Mouse (Mus musculus) activated CD4-positive, CD25-positive, alpha-beta regulatory T cell, adult 4 months (primary cell): ENCODE results near the gene Tab2. TPM values are rescaled to one million over a fixed set of nuclear protein-coding genes. Genes with fewer than 3 reads are reported as not detected.

Source experiments
- ATAC-seq: one replicate; pipeline ENCODE4 v1.8.0; 2017
- polyA plus RNA-seq, 2 experiments: library from polyadenylated mRNA; unstranded; fragments of 100-300 nt; shearing (Covaris generic); gene quantifications; one replicate each; pipeline ENCODE4 v1.2.1; 2017

The Tab2 gene
- polyA plus RNA-seq, 2 experiments from 2014 or later: 31.7 to 38.9 TPM

DNA sequence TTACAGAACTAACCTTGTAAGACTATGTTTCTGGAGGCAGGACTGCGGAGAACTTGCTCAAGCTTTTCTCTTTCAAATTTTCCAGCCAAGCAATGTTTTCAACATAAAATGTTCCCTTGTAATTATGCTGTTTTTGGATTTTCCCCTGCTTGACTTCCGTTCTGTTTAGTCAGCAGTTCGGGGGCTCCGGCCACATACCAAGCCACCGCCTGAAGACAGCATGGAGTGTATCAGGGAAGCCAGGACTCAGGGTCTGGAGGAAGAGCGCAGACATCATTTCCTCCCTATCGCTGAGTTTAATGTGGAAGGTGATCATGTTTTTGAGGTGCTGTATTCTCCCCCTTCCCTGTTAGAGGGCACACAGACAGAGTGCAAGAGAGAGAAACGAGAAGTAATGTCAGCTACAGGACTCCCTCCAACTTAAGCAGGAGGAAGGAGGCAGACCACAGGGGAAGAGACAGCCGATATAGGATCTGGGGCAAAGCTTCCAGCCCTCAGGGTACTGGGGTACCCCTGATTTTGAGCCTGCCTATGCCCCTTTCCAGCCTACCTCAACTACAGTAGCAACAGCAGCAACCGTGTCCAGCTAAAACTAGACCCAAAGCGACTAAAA, 67.7 kb downstream of the Tab2 start:
- no peak for ATAC-seq

DNA sequence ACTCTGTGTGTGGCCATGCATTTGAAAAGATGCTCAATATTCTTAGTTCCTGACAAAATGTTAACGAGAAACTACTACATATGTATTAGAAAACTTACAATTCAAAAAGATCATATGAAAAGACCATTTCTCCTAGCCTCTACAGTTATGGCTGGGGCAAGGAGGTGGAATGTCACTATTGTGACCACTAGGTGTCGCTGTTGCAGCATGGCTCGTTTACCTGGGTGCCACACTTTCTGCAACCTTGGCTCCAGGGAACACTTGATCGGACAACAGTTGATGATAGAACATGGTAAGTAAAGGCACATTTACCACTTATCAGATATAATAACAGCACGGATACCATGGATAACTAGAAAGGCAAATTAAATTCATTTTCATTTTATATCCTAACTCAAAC, 72.5 kb downstream of the Tab2 start:
- peak; percentile 68 for ATAC-seq

DNA sequence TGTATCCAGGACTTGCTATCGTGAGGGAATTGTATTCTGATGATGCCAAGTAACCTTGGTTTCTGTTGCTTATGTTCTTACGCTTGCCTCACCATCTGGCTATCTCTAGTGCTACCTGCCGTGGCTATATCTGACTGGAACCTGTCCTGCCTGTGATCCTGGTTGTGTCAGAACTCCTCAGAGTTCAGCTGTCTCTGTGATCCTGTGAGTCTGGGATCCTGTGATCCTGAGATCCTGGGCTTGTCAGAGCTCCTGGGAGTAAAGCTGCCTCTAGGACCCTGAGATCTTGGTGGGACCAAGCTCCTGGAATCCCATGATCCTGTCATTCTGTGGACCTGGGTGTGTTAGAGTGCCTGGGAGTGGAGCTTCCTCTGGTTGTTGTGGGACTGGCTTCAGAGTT, 74.1 kb downstream of the Tab2 start:
- ATAC-seq: no peak

DNA sequence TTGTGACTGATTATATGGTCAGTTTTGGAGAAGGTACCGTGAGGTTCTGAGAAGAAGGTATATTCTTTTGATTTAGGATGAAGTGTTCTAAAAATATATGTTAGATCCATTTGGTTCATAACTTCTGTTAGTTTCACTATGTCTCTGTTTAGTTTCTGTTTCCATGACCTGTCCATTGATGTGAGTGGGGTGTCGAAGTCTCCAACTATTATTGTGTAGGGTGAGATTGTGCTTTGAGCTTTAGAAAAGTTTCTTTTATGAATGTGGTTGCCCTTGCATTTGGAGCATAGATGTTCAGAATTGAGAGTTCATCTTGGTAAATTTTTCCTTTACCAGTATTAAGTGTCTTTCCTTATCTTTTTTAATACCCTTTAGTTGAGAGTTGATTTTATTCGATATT, 75.7 kb downstream of the Tab2 start:
- ATAC-seq: peak; percentile 49

DNA sequence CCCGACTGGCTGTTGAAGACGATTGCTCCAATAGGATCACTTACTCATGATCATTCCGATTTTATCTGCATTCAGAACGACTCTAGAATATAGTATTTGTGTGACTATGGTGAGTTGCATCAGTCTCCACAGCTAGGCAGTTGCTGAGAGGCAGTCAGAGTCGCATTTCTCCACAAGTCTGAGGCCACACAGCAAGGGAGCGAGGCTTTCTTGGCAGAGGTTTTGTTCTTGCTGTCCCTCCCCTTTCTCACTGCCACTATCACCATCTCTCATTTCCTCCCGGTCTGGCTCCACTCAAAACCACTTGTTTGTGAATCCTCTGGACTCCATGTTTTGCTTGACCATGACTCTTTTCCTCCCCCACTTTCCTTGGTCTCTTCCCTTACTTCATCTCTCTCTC, 81.8 kb downstream of the Tab2 start:
- no peak for ATAC-seq

DNA sequence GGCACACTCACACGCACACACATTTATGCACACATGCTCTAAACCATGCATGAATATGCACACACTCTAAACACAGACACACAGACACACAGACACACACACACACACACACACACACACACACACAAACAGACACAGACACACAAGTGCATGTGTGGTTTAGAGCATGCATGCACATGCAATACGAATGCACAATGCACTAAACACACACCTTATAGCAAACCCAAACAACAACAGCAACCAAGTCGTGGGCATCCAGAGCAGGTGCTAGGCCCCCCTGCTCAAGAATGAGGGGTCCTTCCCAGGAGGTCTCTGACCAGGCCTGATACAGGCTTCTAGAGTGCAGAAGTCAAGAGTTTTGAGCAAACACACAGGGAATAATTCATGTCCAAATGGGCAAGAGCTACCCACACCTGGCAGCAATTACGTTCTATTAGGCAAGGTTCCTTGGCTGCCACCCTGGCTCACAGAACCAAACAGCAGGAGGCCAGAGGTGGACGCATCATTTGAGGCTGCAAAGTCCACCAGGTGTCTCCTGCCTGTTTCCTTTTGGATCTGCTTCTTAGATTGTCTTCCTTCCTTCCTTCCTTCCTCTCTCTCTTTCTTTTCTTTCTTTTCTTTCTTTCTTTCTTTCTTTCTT, 84.5 kb downstream of the Tab2 start:
- ATAC-seq: no peak

DNA sequence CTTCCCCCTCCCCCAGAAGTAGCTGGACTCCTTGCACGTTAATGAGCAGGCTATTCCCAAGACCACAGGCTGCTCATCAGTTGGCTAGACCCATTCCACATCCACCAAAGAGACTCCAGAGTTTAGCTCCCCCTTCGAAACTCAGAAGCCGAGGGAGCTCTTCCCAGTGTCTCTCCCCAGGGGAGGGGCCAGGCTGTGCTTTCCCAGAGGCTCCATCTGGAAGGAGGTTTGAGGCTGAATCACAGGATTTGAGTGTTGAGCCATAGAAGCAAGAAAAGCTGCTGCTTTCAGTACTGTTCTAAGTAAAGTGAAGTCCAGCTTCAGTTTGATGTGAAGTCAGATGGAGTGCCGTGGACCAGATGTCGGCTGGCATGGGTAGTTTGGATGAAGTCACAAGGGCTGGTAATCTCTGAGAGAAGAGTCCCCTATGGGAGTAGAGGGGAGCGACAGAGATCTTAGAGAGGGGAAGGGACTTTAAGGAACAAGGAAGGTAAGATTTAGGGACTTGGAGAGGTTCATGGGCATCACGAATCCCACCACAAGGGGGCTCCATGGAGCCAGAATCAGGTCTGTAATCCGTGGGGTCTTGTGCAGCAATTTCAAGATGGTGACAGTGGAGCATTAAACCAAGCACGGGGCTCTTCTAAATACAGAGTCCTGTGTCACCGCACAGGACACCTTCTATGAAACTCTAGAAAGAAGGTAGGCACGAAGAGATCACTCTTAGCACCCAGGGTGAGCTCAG, 85.3 kb downstream of the Tab2 start:
- no peak for ATAC-seq

DNA sequence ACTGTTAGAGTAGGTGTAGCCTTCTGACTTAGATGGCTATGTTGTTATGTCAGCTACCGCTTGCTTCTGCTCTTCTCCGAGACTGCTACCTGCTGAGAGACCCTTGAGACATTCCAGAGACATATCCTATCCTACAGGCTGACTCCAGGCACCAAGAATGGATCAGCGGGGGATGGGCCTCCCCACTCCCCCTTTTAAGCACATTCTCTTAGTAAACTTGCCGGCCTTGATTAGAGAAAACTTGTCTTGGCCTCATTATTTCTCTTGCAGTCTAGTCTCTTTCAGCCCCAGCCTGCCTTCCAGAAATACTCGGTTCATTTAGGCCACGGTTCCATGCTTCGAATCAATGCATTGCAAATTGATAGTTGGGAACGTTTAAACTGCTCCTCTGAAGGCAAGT, 86.3 kb downstream of the Tab2 start:
- ATAC-seq: no peak

DNA sequence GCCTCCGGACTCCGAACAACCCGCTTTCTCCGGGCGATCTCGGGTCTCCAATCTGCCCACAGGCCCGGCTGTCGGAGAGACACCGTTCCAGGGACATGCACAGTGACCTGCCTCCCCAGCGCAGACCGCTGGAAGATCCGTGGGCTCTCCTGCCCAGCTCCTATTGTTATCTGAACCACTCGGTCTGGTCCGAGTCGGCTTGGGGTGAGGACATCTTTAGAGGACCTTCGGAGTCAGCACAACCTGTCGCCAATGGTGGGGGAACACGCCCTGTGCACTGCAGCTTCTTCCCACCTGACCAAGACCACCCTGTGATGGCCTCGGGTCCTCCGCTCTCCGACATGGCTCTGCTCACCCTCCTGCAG, 88.4 kb downstream of the Tab2 start:
- no peak for ATAC-seq

DNA sequence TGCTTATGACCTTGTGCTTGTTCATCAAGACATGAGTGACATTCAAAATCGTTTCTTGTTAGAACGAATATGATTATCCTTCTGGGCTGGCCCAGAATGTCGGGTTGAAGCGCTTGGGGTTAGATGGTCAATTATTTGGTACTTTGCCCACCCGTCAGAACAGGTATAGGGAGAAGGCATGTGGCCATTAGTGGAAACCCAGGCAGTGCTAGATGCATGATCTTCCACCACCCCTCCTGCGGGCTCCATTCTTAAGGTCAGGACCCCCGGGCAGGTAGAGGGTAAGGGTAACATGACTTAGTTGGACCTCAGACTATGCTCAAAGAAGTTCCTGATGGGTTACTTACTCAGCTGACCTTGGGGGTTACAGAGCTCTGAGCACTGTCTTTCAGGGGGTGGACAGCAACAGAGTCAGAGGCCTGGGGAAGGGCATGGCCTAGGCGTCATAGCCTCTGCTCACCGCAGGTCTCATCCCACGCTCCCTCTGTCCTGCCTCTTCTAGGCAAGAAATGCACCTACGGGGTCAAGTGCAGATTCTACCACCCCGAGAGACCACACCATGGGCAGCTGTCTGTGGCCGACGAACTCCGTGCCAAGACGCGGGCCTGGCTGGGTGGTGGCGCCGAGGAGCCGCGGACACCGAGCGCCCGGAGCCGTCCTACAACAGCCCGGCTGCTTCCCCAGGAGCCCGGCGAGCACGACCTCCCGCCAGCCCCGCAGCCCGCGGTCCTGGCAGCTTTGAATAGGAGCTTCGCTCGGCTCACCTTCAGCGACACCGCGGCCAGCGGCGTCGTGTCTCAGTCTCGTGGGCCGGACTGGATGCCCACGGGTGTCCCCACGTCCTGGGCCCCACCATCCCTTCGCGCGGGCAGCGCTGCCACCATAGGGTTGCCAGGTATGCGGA, 89.0 kb downstream of the Tab2 start:
- ATAC-seq: no peak

DNA sequence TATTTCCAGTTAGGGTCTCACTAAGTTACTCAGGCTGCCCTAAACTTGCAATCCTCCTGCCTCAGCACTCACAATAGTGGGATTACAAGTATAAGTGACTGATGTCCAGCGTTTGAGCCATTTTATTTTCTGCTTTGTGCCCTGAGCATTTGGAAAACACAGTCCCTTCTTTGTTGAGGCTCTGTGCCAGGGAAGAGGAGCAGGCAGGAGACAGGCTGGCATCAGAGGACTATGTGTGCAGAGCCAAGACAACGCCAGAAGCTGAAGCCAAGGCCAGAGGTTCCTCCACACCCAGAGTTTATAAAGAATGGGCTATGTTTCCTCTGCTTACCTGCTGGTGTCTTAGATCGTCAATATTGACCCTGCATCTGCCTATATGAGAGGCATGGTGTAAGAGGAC, 91.2 kb downstream of the Tab2 start:
- ATAC-seq: no peak

DNA sequence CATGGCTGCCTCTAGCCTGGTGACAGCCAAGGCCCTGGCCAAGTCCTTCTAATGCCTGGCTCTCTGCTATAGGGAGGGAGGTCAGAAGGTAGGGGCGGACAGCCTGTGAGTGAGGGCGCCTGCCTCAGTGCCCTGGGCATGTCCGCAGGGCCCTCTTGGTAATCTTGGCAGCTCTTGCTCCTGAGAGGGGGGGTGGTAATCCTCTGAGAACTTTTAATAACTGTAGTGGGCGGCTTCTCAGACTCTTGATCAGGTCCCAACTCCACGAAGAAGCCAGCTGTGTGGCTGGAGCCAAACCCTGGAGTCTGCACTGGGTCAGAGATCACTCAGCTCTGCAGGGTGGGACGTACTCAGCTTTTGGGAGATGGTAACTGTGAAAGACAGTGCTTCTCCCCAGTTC, 91.8 kb downstream of the Tab2 start:
- ATAC-seq: no peak

DNA sequence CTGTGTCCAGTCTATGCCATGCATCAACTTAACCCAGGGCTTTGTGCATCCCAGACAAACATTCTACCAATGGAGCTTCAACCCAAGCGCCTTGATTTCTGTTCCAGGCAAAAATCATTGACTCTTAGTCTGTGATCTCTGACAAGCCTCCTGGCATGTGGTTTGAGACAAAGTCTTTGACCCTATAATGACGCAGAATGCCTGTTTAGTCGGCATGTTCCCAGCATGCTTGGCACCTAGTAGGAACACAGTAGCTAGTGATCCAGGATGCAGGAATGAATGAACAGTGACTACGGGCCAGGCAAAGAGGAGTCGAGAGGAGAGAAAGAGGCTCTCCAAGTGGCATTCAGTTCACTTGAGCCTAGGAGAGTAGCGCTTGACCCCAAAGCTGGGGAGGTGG, 92.6 kb downstream of the Tab2 start:
- no peak for ATAC-seq

DNA sequence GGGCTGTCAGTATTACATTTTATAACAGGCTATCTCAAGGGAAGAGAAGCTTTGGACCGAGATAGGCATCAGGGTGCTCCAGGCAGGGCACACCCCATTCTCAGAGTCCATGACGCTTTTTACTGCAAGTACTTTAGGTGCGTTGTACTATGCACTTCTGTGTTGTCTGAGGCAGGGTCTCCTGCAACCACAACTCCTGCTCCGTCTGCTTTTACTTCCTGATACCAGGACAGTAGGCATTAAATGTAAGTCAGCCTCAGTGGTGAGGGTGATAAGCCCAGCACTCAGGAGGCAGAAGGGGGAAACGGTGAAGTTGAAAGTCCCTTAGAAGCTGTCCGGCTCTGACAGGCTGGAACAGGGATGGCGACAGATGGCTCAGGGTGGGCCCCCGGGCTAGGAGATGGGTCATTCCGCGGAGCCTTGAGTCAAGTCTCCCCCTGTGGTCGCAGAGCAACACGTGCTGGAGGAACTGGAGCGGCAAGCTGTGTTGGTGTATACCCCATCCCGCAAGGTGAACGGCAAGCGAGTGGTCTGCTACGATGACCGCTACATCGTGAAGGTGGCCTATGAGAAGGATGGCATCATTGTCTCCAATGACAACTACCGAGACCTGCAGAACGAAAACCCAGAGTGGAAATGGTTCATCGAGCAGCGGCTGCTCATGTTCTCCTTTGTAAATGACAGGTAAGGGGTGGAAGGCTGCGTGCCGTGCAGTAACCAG, 93.9 kb downstream of the Tab2 start:
- no peak for ATAC-seq

DNA sequence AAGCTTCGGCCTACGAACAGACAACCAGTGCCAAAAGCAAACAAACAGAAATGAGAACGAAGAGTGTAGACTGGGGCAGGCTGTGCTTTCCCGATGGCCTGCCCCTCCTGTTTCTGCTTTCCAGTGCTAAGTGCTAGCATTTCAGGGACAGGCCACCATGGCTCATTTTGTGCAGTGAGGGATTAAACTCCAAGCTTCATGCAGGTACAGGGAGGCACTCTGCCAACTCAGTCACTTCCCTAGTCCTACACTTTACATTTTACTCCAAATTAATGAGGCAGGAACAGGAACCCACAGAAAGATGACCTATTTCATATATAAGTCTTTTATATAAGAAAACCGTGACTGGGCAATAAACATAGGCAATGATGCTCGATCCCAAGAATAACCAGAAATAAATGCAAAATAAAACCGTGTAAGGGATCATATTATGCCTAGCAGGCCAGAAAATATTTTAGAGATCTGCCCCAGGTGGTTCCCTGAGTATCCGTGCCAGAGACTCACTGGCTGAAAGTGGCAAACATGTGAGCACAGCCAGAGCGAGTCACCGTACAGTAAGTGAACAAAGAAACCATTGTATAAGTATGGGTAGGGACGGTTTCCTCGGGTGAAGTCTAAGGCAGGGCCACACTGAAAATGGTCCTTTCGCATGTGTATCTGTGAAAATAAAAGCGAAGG, 94.6 kb downstream of the Tab2 start:
- no peak for ATAC-seq

DNA sequence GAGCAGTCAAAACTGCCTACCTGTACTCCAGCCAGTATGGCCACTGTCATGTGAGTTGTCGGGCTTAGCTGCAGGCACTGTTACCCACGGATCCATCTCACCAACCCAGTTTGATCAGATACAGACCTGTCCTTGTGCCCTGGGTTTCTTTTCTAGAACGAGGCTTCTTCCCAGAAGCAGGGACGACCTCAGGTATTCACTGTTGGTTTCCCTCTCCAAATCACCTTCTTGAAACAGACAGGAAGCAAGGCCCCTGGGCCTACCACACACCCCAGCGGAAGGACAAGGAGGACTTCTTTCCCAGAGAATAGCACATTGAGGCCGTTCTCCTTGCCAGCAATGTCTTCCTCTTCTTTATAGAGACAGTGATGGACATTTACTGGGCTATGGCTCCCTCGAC, 95.5 kb downstream of the Tab2 start:
- no peak for ATAC-seq

Other genes starting within 250 kb of the Tab2 start
- 10 to 100 TPM; 77.4 to 78.9 TPM for gene Katna1, start 230.2 kb downstream of the Tab2 start, polyA plus RNA-seq
- gene Ginm1, start 163.4 kb downstream of the Tab2 start, polyA plus RNA-seq: 10 to 100 TPM; 60.7 to 68.8 TPM
- gene Ppil4, start 163.3 kb downstream of the Tab2 start, polyA plus RNA-seq: 10 to 100 TPM; 63.9 to 74.0 TPM
- gene Zc3h12d, start 123.8 kb downstream of the Tab2 start, polyA plus RNA-seq: 10 to 100 TPM; 30.6 to 51.3 TPM